Mouse (Mus musculus) neural tube, embryonic 11.5 days (tissue): ENCODE measurements around the gene Rims3. TPM values are rescaled to one million over a fixed set of nuclear protein-coding genes. Genes with fewer than 3 reads are reported as not detected.

ENCODE experiments used
- ATAC-seq: fragments of 200-750 bp; cut with Nextera tagmentation; 2 replicates; pipeline ENCODE4 v1.8.0; 2017; ENCODE audit warnings: moderate number of reproducible peaks, mild to moderate bottlenecking, moderate TSS enrichment, moderate library complexity; ENCODE audit not compliant: insufficient read depth, low FRiP score, low TSS enrichment
- DNase-seq: peaks from one replicate; pipeline ENCODE4 v3.0.0-alpha.2; 2015; ENCODE audit warnings: low spot score
- H3K27ac ChIP-seq: fragments of 300-500 bp; sonication (generic); 2 replicates; pipeline ENCODE4 v1.5.1; 2014; ENCODE audit warnings: low read depth, mild to moderate bottlenecking, low read length
- H3K27me3 ChIP-seq: fragments of 300-500 bp; sonication (generic); 2 replicates; pipeline ENCODE4 v1.6.1; 2014; ENCODE audit warnings: mild to moderate bottlenecking, low read length, mixed read lengths; ENCODE audit not compliant: control insufficient read depth, insufficient read depth
- H3K36me3 ChIP-seq: fragments of 300-500 bp; sonication (generic); 2 replicates; pipeline ENCODE4 v1.6.1; 2014; ENCODE audit warnings: mild to moderate bottlenecking, low read length, moderate library complexity, mixed read lengths; ENCODE audit not compliant: control insufficient read depth, insufficient read depth
- H3K4me1 ChIP-seq: fragments of 300-500 bp; sonication (generic); 2 replicates; pipeline ENCODE4 v1.6.1; 2014; ENCODE audit warnings: low read length, mixed read lengths; ENCODE audit not compliant: control insufficient read depth, insufficient read depth
- H3K4me2 ChIP-seq: fragments of 300-500 bp; sonication (generic); 2 replicates; pipeline ENCODE4 v1.6.1; 2014; ENCODE audit warnings: low read depth, mild to moderate bottlenecking, moderate library complexity
- H3K4me3 ChIP-seq: fragments of 300-500 bp; sonication (generic); 2 replicates; pipeline ENCODE4 v1.5.1; 2014; ENCODE audit warnings: low read depth, low read length
- H3K9ac ChIP-seq: fragments of 300-500 bp; sonication (generic); 2 replicates; pipeline ENCODE4 v1.6.1; 2014; ENCODE audit warnings: mild to moderate bottlenecking, low read length
- H3K9me3 ChIP-seq: fragments of 300-500 bp; sonication (generic); 2 replicates; pipeline ENCODE4 v1.6.1; 2016; ENCODE audit warnings: low read length; ENCODE audit not compliant: control insufficient read depth
- WGBS: fragments of 180-500 bp; shearing (Covaris S2); extraction: QIAGEN DNeasy Blood & Tissue Kit; methylation state at CpG from one replicate; pipeline ENCODE4 v1.1.7; 2014; 5-methylcytosine and 5-hydroxymethylcytosine counted together
- polyA plus RNA-seq: library from polyadenylated mRNA; unstranded; fragments of >200 nt; fragmentation: Nextera tagmentation; extraction: Ambion mirVana; gene quantifications from 2 replicates; pipeline ENCODE4 v1.2.1, GENCODE M21; 2014

Rims3 gene
- polyA plus RNA-seq, 1 experiment from 2014 or later: 5.2 TPM

GRCm38 (mm10) chr4:120885208-120886120, 30.8 kb downstream of the Rims3 start:
- ATAC-seq (no peak), DNase-seq (peak; percentile 56)
- H3K36me3 ChIP-seq: no peaks in the 10 kb centered on the region
- H3K27ac ChIP-seq: no peak overlapping the region
- peaks cover 14% of the 10 kb centered on the region for H3K4me1 ChIP-seq
- H3K9me3 ChIP-seq: no peaks in the 10 kb centered on the region
- no peak overlapping the region for H3K9ac ChIP-seq
- H3K4me3 ChIP-seq: no peak overlapping the region
- WGBS: 44% methylated on average over 13 of the region's 13 CpGs
- H3K4me2 ChIP-seq: no peak overlapping the region
- H3K27me3 ChIP-seq: no peaks in the 10 kb centered on the region

GRCm38 (mm10) chr4:120886131-120886530, 31.5 kb downstream of the Rims3 start:
- Histone ChIP-seq H3K4me1 (peaks cover 14% of the 10 kb centered on the region), H3K4me3 (no peak overlapping the region), H3K4me2 (no peak overlapping the region), H3K27ac (no peak overlapping the region), H3K9ac (no peak overlapping the region), H3K27me3 (no peaks in the 10 kb centered on the region), H3K36me3 (no peaks in the 10 kb centered on the region), H3K9me3 (no peaks in the 10 kb centered on the region)
- WGBS: 49% methylated on average over 4 of the region's 4 CpGs
- DNase-seq (no peak), ATAC-seq (no peak)

- no peak overlapping the region for H3K27ac ChIP-seq
- no peaks in the 10 kb centered on the region for H3K36me3 ChIP-seq
- ATAC-seq (no peak), DNase-seq (no peak)
- H3K4me1 ChIP-seq: peaks cover 14% of the 10 kb centered on the region
- H3K27me3 ChIP-seq: no peaks in the 10 kb centered on the region
- 87% methylated on average over 5 of the region's 5 CpGs for WGBS
- H3K9ac ChIP-seq: no peak overlapping the region
- H3K4me3 ChIP-seq: no peak overlapping the region
- H3K9me3 ChIP-seq: no peaks in the 10 kb centered on the region
- H3K4me2 ChIP-seq: no peak overlapping the region
Observed at GRCm38 (mm10) chr4:120886811-120887210, 32.2 kb downstream of the Rims3 start.

- ATAC-seq: no peak
- H3K4me3 ChIP-seq: no peak overlapping the region
Observed at GRCm38 (mm10) chr4:120887381-120888112, 32.9 kb downstream of the Rims3 start.

GRCm38 (mm10) chr4:120888884-120889283, 34.3 kb downstream of the Rims3 start:
- peaks cover 6% of the 10 kb centered on the region; the same call in 1 of the 2 replicates for H3K4me1 ChIP-seq
- H3K27me3 ChIP-seq: no peaks in the 10 kb centered on the region
- H3K4me3 ChIP-seq: no peak overlapping the region
- WGBS: 67% methylated on average over 8 of the region's 8 CpGs
- DNase-seq: no peak
- no peak overlapping the region for H3K9ac ChIP-seq
- H3K4me2 ChIP-seq: no peak overlapping the region
- H3K9me3 ChIP-seq: no peaks in the 10 kb centered on the region
- no peaks in the 10 kb centered on the region for H3K36me3 ChIP-seq
- no peak for ATAC-seq
- H3K27ac ChIP-seq: no peak overlapping the region

More at GRCm38 (mm10) chr4:120887381-120888112, 32.9 kb downstream of the Rims3 start:
- Histone ChIP-seq H3K4me1 (peaks cover 6% of the 10 kb centered on the region), H3K4me2 (no peak overlapping the region), H3K36me3 (no peaks in the 10 kb centered on the region), H3K27ac (no peak overlapping the region), H3K9ac (no peak overlapping the region), H3K9me3 (no peaks in the 10 kb centered on the region), H3K27me3 (no peaks in the 10 kb centered on the region)
- WGBS: 28% methylated on average over 8 of the region's 8 CpGs
- DNase-seq: peak; percentile 71

- no peaks in the 10 kb centered on the region for H3K9me3 ChIP-seq
- H3K36me3 ChIP-seq: no peaks in the 10 kb centered on the region
- H3K4me1 ChIP-seq: 0 out of 2 replicates have a peak, but pooled peaks cover under 1% of the 10 kb centered on the region
- no peaks in the 10 kb centered on the region for H3K27me3 ChIP-seq
- WGBS: 64% methylated on average over 11 of the region's 11 CpGs
- no peak overlapping the region for H3K4me3 ChIP-seq
- DNase-seq (peak; percentile 50), ATAC-seq (peak; percentile 38; the same call in 1 of the 2 replicates)
- no peak overlapping the region for H3K4me2 ChIP-seq
- H3K27ac ChIP-seq: no peak overlapping the region
- H3K9ac ChIP-seq: no peak overlapping the region
Observed at GRCm38 (mm10) chr4:120890754-120891440, 36.3 kb downstream of the Rims3 start.

GRCm38 (mm10) chr4:120891960-120892359, 37.3 kb downstream of the Rims3 start:
- no peak overlapping the region for H3K9ac ChIP-seq
- H3K27me3 ChIP-seq: no peaks in the 10 kb centered on the region
- no peaks in the 10 kb centered on the region for H3K36me3 ChIP-seq
- H3K27ac ChIP-seq: no peak overlapping the region
- ATAC-seq: no peak
- no peak for DNase-seq
- H3K4me2 ChIP-seq: no peak overlapping the region
- no peaks in the 10 kb centered on the region for H3K4me1 ChIP-seq
- H3K9me3 ChIP-seq: no peaks in the 10 kb centered on the region
- H3K4me3 ChIP-seq: no peak overlapping the region

- no peak overlapping the region for H3K4me2 ChIP-seq
- WGBS: 76% methylated on average over 1 of the region's 1 CpGs
Observed at GRCm38 (mm10) chr4:120892516-120892915, 37.9 kb downstream of the Rims3 start.

More at GRCm38 (mm10) chr4:120892516-120892915, 37.9 kb downstream of the Rims3 start:
- H3K9me3 ChIP-seq: no peaks in the 10 kb centered on the region
- no peaks in the 10 kb centered on the region for H3K36me3 ChIP-seq
- ATAC-seq (no peak), DNase-seq (no peak)
- H3K27ac ChIP-seq: no peak overlapping the region
- no peaks in the 10 kb centered on the region for H3K4me1 ChIP-seq
- no peak overlapping the region for H3K9ac ChIP-seq
- H3K4me3 ChIP-seq: no peak overlapping the region
- H3K27me3 ChIP-seq: no peaks in the 10 kb centered on the region
